Mouse (Mus musculus): ENCODE measurements around the gene Dhdds. TPM values are rescaled to one million over a fixed set of nuclear protein-coding genes. Genes with fewer than 3 reads are reported as not detected.

Dhdds gene
- polyA plus RNA-seq, 1 experiment = 27.7 TPM

DNA sequence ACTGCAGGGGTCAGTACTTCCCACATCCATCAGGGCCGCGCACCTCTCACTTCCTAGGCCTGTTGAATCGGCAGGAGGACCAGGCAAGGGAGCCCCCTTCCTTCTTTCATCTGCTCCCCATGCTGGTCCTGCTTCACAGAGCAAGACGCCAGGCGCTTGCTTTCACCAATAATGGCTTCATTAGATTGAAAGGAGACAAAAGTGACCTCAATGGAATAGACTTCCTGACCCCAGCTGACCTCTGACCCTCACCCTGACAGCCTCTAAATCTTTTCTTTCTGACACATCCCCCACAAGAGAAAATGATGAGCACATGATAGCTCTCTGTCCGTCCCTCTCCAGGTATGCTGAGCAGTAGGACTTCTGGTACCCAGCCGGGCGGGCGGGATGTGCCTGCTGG lies 25.1 kb upstream of the Dhdds start:
- H3K36me3 ChIP-seq (ENCODE audit: control insufficient read depth, insufficient read depth) = no peaks in the 10 kb centered on the region
- TF ChIP-seq MYOD1 (IDR thresholded peaks at IDR 0.05; ENCODE audit: control insufficient read depth, insufficient read length, low read depth) = no peak
- no peak for TF ChIP-seq CTCF (IDR thresholded peaks at IDR 0.05; ENCODE audit: control insufficient read depth, insufficient read depth, insufficient read length)
- TF ChIP-seq MAX (IDR thresholded peaks at IDR 0.05) = no peak
- TF ChIP-seq CEBPB (IDR thresholded peaks at IDR 0.05; ENCODE audit: low read depth) = no peak
- TF ChIP-seq USF1 (IDR thresholded peaks at IDR 0.05; ENCODE audit: low read depth) = no peak
- no peak for TF ChIP-seq FOSL1 (IDR thresholded peaks at IDR 0.05; ENCODE audit: insufficient read depth, low read length, poor library complexity, severe bottlenecking)
- no peak for TF ChIP-seq MYOG (IDR thresholded peaks at IDR 0.05; ENCODE audit: control insufficient read depth, extremely low read depth, insufficient read length)
- H3K4me3 ChIP-seq (ENCODE audit: insufficient read depth, poor library complexity, severe bottlenecking) = no peak overlapping the region
- H3K79me3 ChIP-seq (ENCODE audit: low read depth) = no peaks in the 10 kb centered on the region
- H3ac ChIP-seq (ENCODE audit: control insufficient read depth, insufficient read length, low read depth) = no peak overlapping the region
- no peaks in the 10 kb centered on the region for H3K79me2 ChIP-seq (ENCODE audit: control insufficient read depth, insufficient read depth)
- peaks cover 5% of the 10 kb centered on the region for H3K27me3 ChIP-seq (ENCODE audit: control insufficient read depth, insufficient read depth, insufficient read length)

GRCm38 (mm10) chr4:134020621-134021020 lies 19.9 kb upstream of the Dhdds start:
- Histone ChIP-seq H3K79me3 (ENCODE audit: low read depth) (no peaks in the 10 kb centered on the region), H3K36me3 (ENCODE audit: control insufficient read depth, insufficient read depth) (no peaks in the 10 kb centered on the region), H3K4me3 (ENCODE audit: insufficient read depth, poor library complexity, severe bottlenecking) (no peak overlapping the region), H3K27me3 (ENCODE audit: control insufficient read depth, insufficient read depth, insufficient read length) (peaks cover 42% of the 10 kb centered on the region), H3ac (ENCODE audit: control insufficient read depth, insufficient read length, low read depth) (no peak overlapping the region), H3K79me2 (ENCODE audit: control insufficient read depth, insufficient read depth) (no peaks in the 10 kb centered on the region)
- TF ChIP-seq USF1 (IDR thresholded peaks at IDR 0.05; ENCODE audit: low read depth) (no peak), MAX (IDR thresholded peaks at IDR 0.05) (peak; percentile 78), CTCF (IDR thresholded peaks at IDR 0.05; ENCODE audit: control insufficient read depth, insufficient read depth, insufficient read length) (no peak), MYOD1 (IDR thresholded peaks at IDR 0.05; ENCODE audit: control insufficient read depth, insufficient read length, low read depth) (no peak), MYOG (IDR thresholded peaks at IDR 0.05; ENCODE audit: control insufficient read depth, extremely low read depth, insufficient read length) (no peak), FOSL1 (IDR thresholded peaks at IDR 0.05; ENCODE audit: insufficient read depth, low read length, poor library complexity, severe bottlenecking) (no peak), CEBPB (IDR thresholded peaks at IDR 0.05; ENCODE audit: low read depth) (no peak)

DNA sequence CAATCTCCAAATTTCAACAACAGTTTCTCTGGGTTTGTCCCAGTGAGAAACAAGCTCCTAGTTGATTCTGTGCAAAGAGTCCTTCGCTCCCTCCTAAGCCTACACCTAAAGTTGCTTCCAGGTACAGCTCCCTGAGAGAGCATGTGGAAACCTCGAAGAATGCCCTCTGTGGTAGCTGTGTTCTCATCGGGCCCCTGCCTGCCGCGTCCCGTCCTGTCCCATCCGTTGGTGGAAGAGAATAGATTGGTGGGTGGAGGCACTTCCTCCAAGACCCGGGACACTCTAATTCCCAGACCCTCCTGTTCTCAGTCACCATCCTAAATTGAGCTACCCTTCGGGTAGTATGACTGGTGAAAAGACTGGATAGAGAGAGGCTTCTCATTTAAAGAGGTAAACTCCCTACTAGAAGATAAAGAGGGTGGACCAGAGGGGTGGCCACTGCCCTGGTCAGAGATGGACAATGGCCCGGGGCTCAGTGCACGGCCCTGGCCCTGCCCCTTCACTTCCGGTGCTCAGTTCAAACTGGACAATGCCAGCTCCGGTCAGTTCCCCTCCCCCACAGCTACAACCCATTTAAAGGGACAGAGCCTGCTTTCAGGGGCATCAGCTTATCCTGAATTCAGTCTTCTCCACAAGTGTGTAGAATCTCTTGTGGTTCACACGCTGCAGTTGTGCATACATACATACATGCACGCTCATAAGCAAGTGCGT lies 19.1 kb upstream of the Dhdds start:
- no peaks in the 10 kb centered on the region for H3K36me3 ChIP-seq (ENCODE audit: control insufficient read depth, insufficient read depth)
- no peak overlapping the region for H3ac ChIP-seq (ENCODE audit: control insufficient read depth, insufficient read length, low read depth)
- peaks cover 44% of the 10 kb centered on the region for H3K27me3 ChIP-seq (ENCODE audit: control insufficient read depth, insufficient read depth, insufficient read length)
- TF ChIP-seq MYOG (IDR thresholded peaks at IDR 0.05; ENCODE audit: control insufficient read depth, extremely low read depth, insufficient read length) = no peak
- no peak for TF ChIP-seq USF1 (IDR thresholded peaks at IDR 0.05; ENCODE audit: low read depth)
- TF ChIP-seq MAX (IDR thresholded peaks at IDR 0.05) = no peak
- TF ChIP-seq FOSL1 (IDR thresholded peaks at IDR 0.05; ENCODE audit: insufficient read depth, low read length, poor library complexity, severe bottlenecking) = no peak
- no peak for TF ChIP-seq MYOD1 (IDR thresholded peaks at IDR 0.05; ENCODE audit: control insufficient read depth, insufficient read length, low read depth)
- no peak for TF ChIP-seq CTCF (IDR thresholded peaks at IDR 0.05; ENCODE audit: control insufficient read depth, insufficient read depth, insufficient read length)
- no peak for TF ChIP-seq CEBPB (IDR thresholded peaks at IDR 0.05; ENCODE audit: low read depth)
- H3K79me2 ChIP-seq (ENCODE audit: control insufficient read depth, insufficient read depth) = no peaks in the 10 kb centered on the region
- H3K79me3 ChIP-seq (ENCODE audit: low read depth) = no peaks in the 10 kb centered on the region
- no peak overlapping the region for H3K4me3 ChIP-seq (ENCODE audit: insufficient read depth, poor library complexity, severe bottlenecking)

GRCm38 (mm10) chr4:134019210-134019609 lies 18.5 kb upstream of the Dhdds start:
- no peak overlapping the region for H3K4me3 ChIP-seq (ENCODE audit: insufficient read depth, poor library complexity, severe bottlenecking)
- TF ChIP-seq FOSL1 (IDR thresholded peaks at IDR 0.05; ENCODE audit: insufficient read depth, low read length, poor library complexity, severe bottlenecking) (no peak), MAX (IDR thresholded peaks at IDR 0.05) (no peak), MYOD1 (IDR thresholded peaks at IDR 0.05; ENCODE audit: control insufficient read depth, insufficient read length, low read depth) (no peak), CEBPB (IDR thresholded peaks at IDR 0.05; ENCODE audit: low read depth) (no peak), CTCF (IDR thresholded peaks at IDR 0.05; ENCODE audit: control insufficient read depth, insufficient read depth, insufficient read length) (no peak), USF1 (IDR thresholded peaks at IDR 0.05; ENCODE audit: low read depth) (no peak), MYOG (IDR thresholded peaks at IDR 0.05; ENCODE audit: control insufficient read depth, extremely low read depth, insufficient read length) (no peak)
- no peaks in the 10 kb centered on the region for H3K79me2 ChIP-seq (ENCODE audit: control insufficient read depth, insufficient read depth)
- peaks cover 45% of the 10 kb centered on the region for H3K27me3 ChIP-seq (ENCODE audit: control insufficient read depth, insufficient read depth, insufficient read length)
- no peak overlapping the region for H3ac ChIP-seq (ENCODE audit: control insufficient read depth, insufficient read length, low read depth)
- H3K36me3 ChIP-seq (ENCODE audit: control insufficient read depth, insufficient read depth) = no peaks in the 10 kb centered on the region
- H3K79me3 ChIP-seq (ENCODE audit: low read depth) = no peaks in the 10 kb centered on the region

DNA sequence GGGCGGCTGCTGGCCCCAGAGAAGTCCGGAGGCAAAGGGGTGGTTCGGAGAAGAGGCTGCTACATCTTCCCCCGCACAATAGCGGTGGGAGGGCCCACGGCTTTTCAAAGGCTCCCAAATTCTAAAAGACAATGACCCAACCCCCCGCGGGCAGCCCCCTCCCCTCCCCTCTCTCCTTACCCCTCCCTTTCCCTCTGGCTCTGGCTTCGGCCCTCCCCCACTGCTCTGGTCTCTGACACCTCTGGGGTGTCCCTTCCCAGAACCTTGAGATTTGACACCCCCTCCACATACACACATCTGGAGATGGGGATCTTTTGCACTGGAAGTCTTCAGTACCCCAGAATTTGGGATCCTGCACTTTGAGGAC lies 18.0 kb upstream of the Dhdds start, which contains the start of gene Lin28a:
Gene Lin28a (minus strand): TSS at position 63 of the 367 bp plus-strand sequence.
- Histone ChIP-seq H3K79me2 (ENCODE audit: control insufficient read depth, insufficient read depth) (no peaks in the 10 kb centered on the region), H3ac (ENCODE audit: control insufficient read depth, insufficient read length, low read depth) (no peak within 1 kb of the TSS), H3K36me3 (ENCODE audit: control insufficient read depth, insufficient read depth) (no peaks in the 10 kb centered on the region), H3K79me3 (ENCODE audit: low read depth) (no peaks in the 10 kb centered on the region), H3K27me3 (ENCODE audit: control insufficient read depth, insufficient read depth, insufficient read length) (peaks cover 45% of the 10 kb centered on the region), H3K4me3 (ENCODE audit: insufficient read depth, poor library complexity, severe bottlenecking) (no peak within 1 kb of the TSS)
- TF ChIP-seq FOSL1 (IDR thresholded peaks at IDR 0.05; ENCODE audit: insufficient read depth, low read length, poor library complexity, severe bottlenecking) = no peak
- TF ChIP-seq MYOG (IDR thresholded peaks at IDR 0.05; ENCODE audit: control insufficient read depth, extremely low read depth, insufficient read length) = no peak
- TF ChIP-seq MYOD1 (IDR thresholded peaks at IDR 0.05; ENCODE audit: control insufficient read depth, insufficient read length, low read depth) = no peak
- TF ChIP-seq USF1 (IDR thresholded peaks at IDR 0.05; ENCODE audit: low read depth) = no peak
- no peak for TF ChIP-seq CTCF (IDR thresholded peaks at IDR 0.05; ENCODE audit: control insufficient read depth, insufficient read depth, insufficient read length)
- TF ChIP-seq CEBPB (IDR thresholded peaks at IDR 0.05; ENCODE audit: low read depth) = no peak
- no peak for TF ChIP-seq MAX (IDR thresholded peaks at IDR 0.05)

Data from C2C12 (cell line).